Mouse (Mus musculus): ENCODE results near the gene Gm20661. TPM values are rescaled to one million over a fixed set of nuclear protein-coding genes. Genes with fewer than 3 reads are reported as not detected.

Gm20661 gene
- polyA plus RNA-seq, 1 experiment from 2014 or later = 1.8 TPM

GRCm38 (mm10) chr9:107984052-107984753, 1.3 kb downstream of the Gm20661 start:
- WGBS = 23% methylated on average over 19 of the region's 19 CpGs
- H3K9me3 ChIP-seq (ENCODE audit: low read length) = no peaks in the 10 kb centered on the region
- H3K36me3 ChIP-seq (ENCODE audit: insufficient read depth, low read length) = 0 out of 2 replicates have a peak, but pooled peaks cover 11% of the 10 kb centered on the region
- peak overlapping the region; percentile 59 for H3K4me3 ChIP-seq (ENCODE audit: low read depth, low read length)
- peaks cover 11% of the 10 kb centered on the region; the same call in 1 of the 2 replicates for H3K4me1 ChIP-seq (ENCODE audit: insufficient read depth, low read depth, low read length)
- no peak for ATAC-seq
- TF ChIP-seq CTCF (IDR thresholded peaks at IDR 0.05) = no peak
- no peak for TF ChIP-seq EP300 (IDR thresholded peaks at IDR 0.05)
- no peak for DNase-seq (ENCODE audit: low spot score)
- peak overlapping the region; percentile 92 for H3K27ac ChIP-seq (ENCODE audit: low read length)
- H3K9ac ChIP-seq (replicated peaks; ENCODE audit: low read depth) = peak overlapping the region; percentile 44
- H3K27me3 ChIP-seq (replicated peaks; ENCODE audit: insufficient read depth, low read length) = no peaks in the 10 kb centered on the region
- peak overlapping the region; percentile 70 for H3K4me2 ChIP-seq (replicated peaks; ENCODE audit: low read depth, low read length)

GRCm38 (mm10) chr9:107984754-107985055, 1.8 kb downstream of the Gm20661 start:
- ATAC-seq = no peak
- WGBS = 32% methylated on average over 9 of the region's 9 CpGs
- TF ChIP-seq EP300 (IDR thresholded peaks at IDR 0.05) (no peak), CTCF (IDR thresholded peaks at IDR 0.05) (no peak)

GRCm38 (mm10) chr9:107985131-107986119, 2.6 kb downstream of the Gm20661 start, which contains the start of gene Inka1:
Inka1 (minus strand) TSS chr9:107985879.
- H3K27me3 ChIP-seq (replicated peaks; ENCODE audit: insufficient read depth, low read length) = no peaks in the 10 kb centered on the region
- H3K4me2 ChIP-seq (replicated peaks; ENCODE audit: low read depth, low read length) = peak within 1 kb of the TSS; percentile 70
- TF ChIP-seq EP300 (IDR thresholded peaks at IDR 0.05) (no peak), CTCF (IDR thresholded peaks at IDR 0.05) (peak; percentile 43)
- 0 out of 2 replicates have a peak, but pooled peaks cover 4% of the 10 kb centered on the region for H3K36me3 ChIP-seq (ENCODE audit: insufficient read depth, low read length)
- no peaks in the 10 kb centered on the region for H3K9me3 ChIP-seq (ENCODE audit: low read length)
- H3K4me3 ChIP-seq (ENCODE audit: low read depth, low read length) = peak within 1 kb of the TSS; percentile 59
- DNase-seq (ENCODE audit: low spot score) = peak; percentile 90
- peak within 1 kb of the TSS; percentile 44 for H3K9ac ChIP-seq (replicated peaks; ENCODE audit: low read depth)
- under 1% methylated on average over 58 of the region's 58 CpGs for WGBS
- peaks cover 11% of the 10 kb centered on the region; the same call in 1 of the 2 replicates for H3K4me1 ChIP-seq (ENCODE audit: insufficient read depth, low read depth, low read length)
- peak; percentile 67 for ATAC-seq
- H3K27ac ChIP-seq (ENCODE audit: low read length) = peak within 1 kb of the TSS; percentile 92

More at GRCm38 (mm10) chr9:107984754-107985055, 1.8 kb downstream of the Gm20661 start:
- Histone ChIP-seq H3K4me2 (replicated peaks; ENCODE audit: low read depth, low read length) (peak overlapping the region; percentile 70), H3K9me3 (ENCODE audit: low read length) (no peaks in the 10 kb centered on the region), H3K27me3 (replicated peaks; ENCODE audit: insufficient read depth, low read length) (no peaks in the 10 kb centered on the region), H3K4me1 (ENCODE audit: insufficient read depth, low read depth, low read length) (peaks cover 11% of the 10 kb centered on the region; the same call in 1 of the 2 replicates), H3K9ac (replicated peaks; ENCODE audit: low read depth) (peak overlapping the region; percentile 44), H3K27ac (ENCODE audit: low read length) (peak overlapping the region; percentile 92), H3K4me3 (ENCODE audit: low read depth, low read length) (peak overlapping the region; percentile 59), H3K36me3 (ENCODE audit: insufficient read depth, low read length) (0 out of 2 replicates have a peak, but pooled peaks cover 6% of the 10 kb centered on the region)
- no peak for DNase-seq (ENCODE audit: low spot score)

GRCm38 (mm10) chr9:107986376-107986775, 3.5 kb downstream of the Gm20661 start:
- Histone ChIP-seq H3K36me3 (ENCODE audit: insufficient read depth, low read length) (no peaks in the 10 kb centered on the region), H3K4me3 (ENCODE audit: low read depth, low read length) (peak overlapping the region; percentile 59), H3K9me3 (ENCODE audit: low read length) (no peaks in the 10 kb centered on the region), H3K9ac (replicated peaks; ENCODE audit: low read depth) (no peak overlapping the region), H3K27me3 (replicated peaks; ENCODE audit: insufficient read depth, low read length) (no peaks in the 10 kb centered on the region), H3K27ac (ENCODE audit: low read length) (no peak overlapping the region; the same call in 1 of the 2 replicates), H3K4me2 (replicated peaks; ENCODE audit: low read depth, low read length) (peak overlapping the region; percentile 70), H3K4me1 (ENCODE audit: insufficient read depth, low read depth, low read length) (peaks cover 11% of the 10 kb centered on the region; the same call in 1 of the 2 replicates)
- peak; percentile 41 for ATAC-seq
- TF ChIP-seq CTCF (IDR thresholded peaks at IDR 0.05) = peak; percentile 97
- no peak for TF ChIP-seq EP300 (IDR thresholded peaks at IDR 0.05)
- DNase-seq (ENCODE audit: low spot score) = peak; percentile 93
- 5% methylated on average over 18 of the region's 18 CpGs for WGBS

GRCm38 (mm10) chr9:107987950-107988349, 5.1 kb downstream of the Gm20661 start:
- H3K9me3 ChIP-seq (ENCODE audit: low read length) = no peaks in the 10 kb centered on the region
- no peak overlapping the region for H3K9ac ChIP-seq (replicated peaks; ENCODE audit: low read depth)
- no peaks in the 10 kb centered on the region for H3K27me3 ChIP-seq (replicated peaks; ENCODE audit: insufficient read depth, low read length)
- TF ChIP-seq EP300 (IDR thresholded peaks at IDR 0.05) = no peak
- TF ChIP-seq CTCF (IDR thresholded peaks at IDR 0.05) = no peak
- DNase-seq (ENCODE audit: low spot score) (no peak), ATAC-seq (no peak)
- no peak overlapping the region for H3K4me2 ChIP-seq (replicated peaks; ENCODE audit: low read depth, low read length)
- H3K36me3 ChIP-seq (ENCODE audit: insufficient read depth, low read length) = no peaks in the 10 kb centered on the region
- H3K4me3 ChIP-seq (ENCODE audit: low read depth, low read length) = no peak overlapping the region
- H3K27ac ChIP-seq (ENCODE audit: low read length) = no peak overlapping the region
- WGBS = 76% methylated on average over 3 of the region's 3 CpGs
- peaks cover 4% of the 10 kb centered on the region; the same call in 1 of the 2 replicates for H3K4me1 ChIP-seq (ENCODE audit: insufficient read depth, low read depth, low read length)

- WGBS = 66% methylated on average over 2 of the region's 2 CpGs
- Histone ChIP-seq H3K4me3 (ENCODE audit: low read depth, low read length) (no peak within 1 kb of the TSS), H3K9ac (replicated peaks; ENCODE audit: low read depth) (no peak within 1 kb of the TSS), H3K4me1 (ENCODE audit: insufficient read depth, low read depth, low read length) (no peaks in the 10 kb centered on the region), H3K27ac (ENCODE audit: low read length) (no peak within 1 kb of the TSS), H3K36me3 (ENCODE audit: insufficient read depth, low read length) (no peaks in the 10 kb centered on the region), H3K9me3 (ENCODE audit: low read length) (no peaks in the 10 kb centered on the region), H3K27me3 (replicated peaks; ENCODE audit: insufficient read depth, low read length) (no peaks in the 10 kb centered on the region), H3K4me2 (replicated peaks; ENCODE audit: low read depth, low read length) (no peak within 1 kb of the TSS)
- ATAC-seq (no peak), DNase-seq (ENCODE audit: low spot score) (no peak)
- TF ChIP-seq CTCF (IDR thresholded peaks at IDR 0.05) = no peak
- no peak for TF ChIP-seq EP300 (IDR thresholded peaks at IDR 0.05)
Observed at GRCm38 (mm10) chr9:107992197-107992596, 9.3 kb downstream of the Gm20661 start, which contains the start of gene Cdhr4. Cdhr4 (plus strand) TSS chr9:107992497.
